Mouse (Mus musculus) urinary bladder, postnatal 4 days (tissue): ENCODE measurements around the gene Relch.
"Not testable (repeated sequence)": the region's sequence is repeated elsewhere in the genome, so short reads cannot be mapped to it uniquely, and the experiment has no call there.

ENCODE experiments used
- DNase-seq, 2 experiments: peaks; one replicate each; pipeline ENCODE4 v3.0.0; 2021 to 2022; ENCODE audit warnings: low spot score in 2 of 2

Relch gene

DNA sequence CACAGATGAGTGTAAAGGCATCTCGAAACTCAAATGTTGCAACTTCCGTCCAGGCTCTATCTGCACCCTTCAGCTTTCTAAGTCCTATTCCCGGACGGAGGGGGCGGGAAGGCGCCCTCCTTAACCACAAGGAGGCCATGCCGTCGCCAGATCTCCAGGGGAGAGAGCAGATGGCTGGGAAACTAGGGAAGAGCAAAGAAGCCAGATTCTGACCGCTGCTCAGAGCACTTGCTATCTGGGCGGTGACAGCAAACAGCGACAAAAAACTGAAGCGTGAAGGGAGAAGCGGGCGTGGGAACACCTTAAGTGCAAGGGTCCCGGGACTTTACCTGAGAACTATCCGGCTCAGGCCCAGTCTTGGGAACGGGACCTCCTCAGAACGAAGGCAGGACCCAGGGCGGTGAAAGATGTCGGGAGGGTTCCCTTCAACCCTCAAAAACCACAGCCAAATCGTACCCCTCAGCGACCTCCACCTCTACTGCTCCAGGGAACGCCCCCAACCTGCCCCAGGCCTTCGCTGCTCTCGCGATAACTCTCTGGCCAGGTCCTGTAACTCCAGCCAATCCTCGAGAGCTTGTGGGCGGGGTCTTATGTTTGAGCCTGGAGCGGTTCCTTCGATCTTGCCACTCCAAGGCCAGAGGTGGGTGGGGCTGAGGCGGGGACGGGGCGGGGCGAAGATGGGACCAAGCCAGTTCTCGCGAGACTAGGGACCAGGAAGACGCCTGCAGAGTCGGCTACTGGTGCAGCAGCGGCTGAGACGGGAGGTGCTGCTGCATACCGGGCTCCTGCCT, at the start of gene Relch, which contains the start of gene Pign:
Relch (plus strand) TSS at position 691 of the 791 bp plus-strand sequence.
Pign (minus strand) TSS at position 507 of the 791 bp plus-strand sequence.
- DNase-seq = peak; percentile 96 to 98

DNA sequence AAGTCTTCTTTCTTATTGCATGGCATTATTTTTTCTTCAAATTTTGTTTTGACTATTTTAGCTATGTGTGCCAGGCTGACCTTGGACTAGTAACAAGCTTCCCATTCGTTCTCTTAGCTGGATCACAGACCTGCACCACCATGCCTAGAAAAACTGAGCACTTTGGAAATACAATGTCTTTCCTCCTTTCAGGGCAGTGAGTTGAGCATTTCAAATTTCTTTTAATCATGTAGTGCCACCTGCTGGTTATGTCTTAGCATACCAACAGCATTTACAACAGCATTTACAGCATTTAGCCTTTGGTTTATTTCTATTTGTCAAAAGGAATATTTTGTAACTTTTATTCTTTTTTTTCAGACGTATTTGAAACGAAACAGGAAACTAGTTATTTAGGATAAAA, 33.2 kb upstream of the Relch start:
- DNase-seq = no peak

DNA sequence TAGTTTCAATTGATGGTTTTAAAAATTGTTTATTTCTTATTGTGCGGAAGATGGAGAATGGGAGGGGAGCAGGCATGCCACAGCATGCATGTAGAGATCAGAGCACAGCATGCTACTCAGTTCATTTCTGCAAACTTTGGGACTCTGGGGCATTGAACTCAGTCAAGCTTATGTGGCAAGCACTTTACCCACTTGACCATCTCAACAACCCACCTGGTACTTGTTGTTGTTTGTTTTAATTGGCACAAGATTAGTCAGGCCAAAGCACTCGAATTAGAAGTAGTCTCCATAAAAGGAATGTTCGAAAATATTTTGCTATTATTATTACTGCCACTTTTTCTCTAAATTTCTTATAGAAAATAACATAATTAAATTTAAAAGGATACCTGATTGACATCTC, 19.6 kb upstream of the Relch start:
- DNase-seq = no peak

DNA sequence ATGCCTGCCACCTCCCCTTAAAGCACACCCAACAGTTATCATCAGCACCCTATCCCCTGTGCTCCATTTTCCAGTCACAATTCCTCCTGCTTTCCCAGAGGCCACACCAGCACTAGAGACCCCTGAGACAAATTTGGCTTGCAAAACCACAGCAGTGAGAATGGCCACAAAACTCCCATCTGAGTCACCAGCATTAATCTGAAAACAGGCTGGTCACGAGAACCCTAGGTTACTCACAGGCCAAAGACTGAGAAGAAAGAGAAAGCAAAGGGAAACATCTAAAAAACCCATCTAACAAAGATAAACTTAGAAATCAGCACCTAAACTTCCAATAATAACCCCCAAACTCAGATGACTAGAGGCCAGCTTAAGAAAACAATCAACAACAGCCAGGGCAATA, 13.0 kb upstream of the Relch start:
- DNase-seq = no peak

DNA sequence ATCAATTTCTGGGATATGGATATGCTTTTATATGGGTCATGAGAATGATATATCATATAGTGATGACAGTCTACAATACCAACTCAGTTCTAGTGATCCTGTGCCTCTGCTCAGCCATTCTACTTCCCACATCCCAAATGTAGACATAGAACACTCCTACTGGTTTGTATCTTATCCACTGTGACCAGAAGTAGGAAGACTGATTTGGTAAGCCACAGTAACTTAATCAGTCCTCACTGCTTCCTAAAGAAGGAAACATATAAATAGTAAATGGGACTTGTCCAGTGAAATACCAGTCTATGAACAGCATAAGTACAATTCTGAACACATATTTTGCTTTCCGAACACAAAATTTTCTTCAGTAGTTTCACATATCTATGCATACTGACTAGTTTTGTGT, 9.7 kb upstream of the Relch start:
- DNase-seq = no peak

DNA sequence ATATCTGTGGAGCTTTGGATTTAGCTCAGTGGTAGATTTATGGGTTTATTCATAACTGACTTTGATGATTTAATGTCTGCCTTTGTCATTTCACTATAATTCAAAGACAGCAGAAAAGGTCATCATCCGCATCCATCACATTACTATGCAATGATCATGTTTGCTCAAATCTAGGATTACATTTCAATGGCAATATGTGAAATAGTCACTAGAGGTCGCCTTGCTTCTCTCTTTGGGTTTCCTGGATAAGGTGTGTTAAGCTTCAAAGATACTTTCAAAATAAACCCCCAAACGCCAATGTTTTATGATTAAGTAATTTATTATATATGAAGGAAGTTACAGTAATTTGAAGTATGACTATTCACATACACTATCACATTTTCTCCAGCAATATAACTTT, 3.6 kb upstream of the Relch start:
- no peak for DNase-seq

DNA sequence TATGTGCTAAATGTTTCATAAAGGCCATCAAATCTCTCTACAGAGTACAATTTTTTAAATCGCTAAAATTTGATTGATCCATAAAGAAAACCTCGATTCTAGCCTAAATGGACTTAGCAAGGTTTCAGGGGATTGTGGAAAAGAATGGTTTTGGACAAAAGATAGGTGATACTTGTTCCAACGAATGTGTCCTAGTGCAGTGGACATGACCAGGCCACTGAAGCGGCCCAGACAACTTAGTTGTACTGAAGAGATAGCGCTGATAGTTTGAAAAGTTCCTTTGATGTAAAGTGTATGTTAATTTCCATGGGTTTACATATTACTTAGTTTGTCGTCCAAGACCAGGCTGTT, 866 bp upstream of the Relch start:
- no peak for DNase-seq

DNA sequence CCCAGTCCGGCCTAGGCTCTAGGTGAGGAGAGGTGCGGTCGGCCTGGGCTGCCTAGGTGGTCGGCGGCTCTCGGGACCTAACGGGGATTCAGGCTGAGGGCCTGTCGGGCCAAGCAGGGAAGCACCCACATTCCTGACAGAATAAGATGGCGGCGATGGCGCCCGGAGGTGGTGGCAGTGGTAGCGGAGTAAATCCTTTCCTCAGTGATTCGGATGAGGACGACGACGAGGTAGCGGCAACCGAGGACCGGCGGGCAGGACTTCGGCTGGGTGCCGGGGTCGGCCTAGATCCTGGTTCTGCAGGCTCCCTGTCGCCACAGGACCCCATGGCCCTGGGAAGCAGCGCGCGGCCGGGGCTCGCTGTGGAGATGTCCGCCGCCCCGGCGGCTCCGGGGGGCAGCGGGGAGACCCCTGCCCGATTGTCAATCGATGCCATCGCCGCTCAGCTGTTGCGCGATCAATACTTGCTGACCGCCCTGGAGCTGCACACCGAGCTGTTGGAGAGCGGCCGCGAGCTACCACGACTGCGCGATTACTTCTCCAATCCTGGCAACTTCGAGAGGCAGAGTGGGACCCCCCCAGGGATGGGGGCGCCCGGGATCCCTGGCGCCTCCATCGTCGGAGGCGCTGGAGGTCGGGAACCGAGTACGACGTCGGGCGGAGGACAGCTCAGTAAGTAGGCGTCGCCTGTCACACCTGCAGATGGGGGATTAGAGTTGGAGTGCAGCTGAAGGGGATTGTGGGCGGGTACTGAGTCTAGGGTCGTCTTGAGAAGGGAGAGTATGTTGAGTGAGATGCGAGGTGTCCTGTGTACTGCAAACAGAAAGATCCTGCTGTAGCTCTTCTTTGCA, 526 bp downstream of the Relch start:
- DNase-seq = no peak

DNA sequence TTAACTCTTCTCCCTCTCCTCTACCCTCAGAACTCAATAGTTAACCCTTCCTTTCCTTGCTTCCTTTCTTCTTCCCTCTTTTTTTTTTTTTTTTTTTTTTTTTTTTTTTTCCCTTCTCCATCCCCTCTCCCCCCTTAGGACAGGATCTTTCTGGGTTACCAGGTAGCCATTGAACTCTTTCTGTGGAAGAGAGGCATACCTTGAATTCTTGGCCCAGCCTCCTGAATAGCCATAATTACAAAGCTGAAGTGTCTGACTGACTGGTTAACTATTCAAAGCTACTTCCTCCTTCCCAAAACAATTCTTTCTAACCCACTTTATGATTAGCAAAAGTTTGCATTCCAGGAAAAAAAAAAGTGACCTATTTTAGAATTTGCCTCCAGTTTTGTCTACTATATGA, 6.0 kb downstream of the Relch start:
- no peak for DNase-seq

DNA sequence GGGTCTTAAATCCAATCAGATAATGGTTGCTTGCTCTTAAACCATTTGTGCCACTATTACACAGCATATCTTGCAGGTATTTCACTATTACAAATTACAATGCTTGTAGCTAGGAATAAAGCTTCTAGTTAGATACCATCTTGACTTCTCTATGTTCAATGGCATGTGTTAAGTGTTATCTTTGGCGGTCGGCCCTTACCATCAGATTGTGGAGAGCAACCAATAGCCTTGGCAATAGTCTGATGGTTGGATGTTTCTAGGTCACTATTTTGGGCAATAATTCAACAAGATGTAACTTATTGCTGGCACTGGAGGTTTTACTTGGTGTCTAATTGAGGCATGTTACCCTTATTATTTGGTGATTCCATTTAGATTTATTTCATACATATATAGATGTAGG, 11.1 kb downstream of the Relch start:
- no peak for DNase-seq

DNA sequence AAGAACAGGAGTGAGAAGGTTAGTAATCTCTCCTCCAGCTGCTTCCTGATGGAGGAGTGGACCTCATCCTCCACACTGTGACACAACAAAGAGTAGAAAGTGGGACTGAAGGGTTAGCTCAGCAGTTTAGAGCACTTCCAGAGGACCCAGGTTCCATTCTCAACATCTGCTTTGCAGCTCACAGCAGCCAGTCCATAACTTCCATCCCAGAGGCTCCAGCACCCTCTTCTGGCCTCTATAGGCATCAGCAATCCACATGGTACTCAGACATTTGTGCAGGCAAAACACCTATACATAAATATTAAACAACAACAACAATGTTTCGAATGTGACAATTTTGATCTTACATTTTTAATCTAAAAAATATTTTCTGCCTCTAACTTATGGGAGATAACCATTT, 16.9 kb downstream of the Relch start:
- no peak for DNase-seq

DNA sequence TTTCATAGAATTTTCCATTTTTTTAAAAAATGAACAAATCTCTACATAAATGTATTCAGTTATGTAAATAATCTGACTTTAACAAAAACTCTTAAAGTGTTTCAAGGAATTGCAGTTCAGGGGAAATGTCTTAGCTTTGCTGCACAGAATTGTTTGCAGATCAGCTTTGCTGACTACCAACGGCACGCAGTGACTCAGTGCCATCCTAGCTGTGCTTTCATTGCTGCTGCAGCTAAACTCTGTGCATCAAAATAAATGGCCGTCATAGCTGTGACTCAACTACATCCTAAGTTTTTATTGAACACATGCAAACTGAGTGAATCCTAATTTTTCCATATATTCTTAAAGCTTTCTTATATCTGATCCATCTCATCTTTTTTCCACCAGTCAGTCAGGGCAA, 21.8 kb downstream of the Relch start:
- DNase-seq = no peak

DNA sequence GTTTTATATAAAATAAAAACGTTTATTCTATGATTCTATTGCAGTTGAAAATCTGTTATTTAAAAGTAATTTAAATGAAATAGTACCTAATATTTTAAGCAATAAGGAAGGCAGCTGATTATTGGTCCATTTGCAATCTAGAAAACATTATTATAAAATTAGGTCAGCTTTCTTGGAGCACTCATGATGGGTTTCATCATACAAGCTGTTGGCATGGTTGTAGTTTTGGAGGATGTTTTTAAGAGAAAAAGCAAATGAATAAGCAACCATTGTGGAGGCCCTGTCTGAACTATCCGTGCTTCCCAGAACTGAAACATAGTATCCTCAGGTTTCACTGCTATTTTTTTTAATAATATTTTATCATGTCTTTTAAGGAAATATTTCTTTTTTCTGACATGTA, 31.9 kb downstream of the Relch start:
- DNase-seq = no peak

DNA sequence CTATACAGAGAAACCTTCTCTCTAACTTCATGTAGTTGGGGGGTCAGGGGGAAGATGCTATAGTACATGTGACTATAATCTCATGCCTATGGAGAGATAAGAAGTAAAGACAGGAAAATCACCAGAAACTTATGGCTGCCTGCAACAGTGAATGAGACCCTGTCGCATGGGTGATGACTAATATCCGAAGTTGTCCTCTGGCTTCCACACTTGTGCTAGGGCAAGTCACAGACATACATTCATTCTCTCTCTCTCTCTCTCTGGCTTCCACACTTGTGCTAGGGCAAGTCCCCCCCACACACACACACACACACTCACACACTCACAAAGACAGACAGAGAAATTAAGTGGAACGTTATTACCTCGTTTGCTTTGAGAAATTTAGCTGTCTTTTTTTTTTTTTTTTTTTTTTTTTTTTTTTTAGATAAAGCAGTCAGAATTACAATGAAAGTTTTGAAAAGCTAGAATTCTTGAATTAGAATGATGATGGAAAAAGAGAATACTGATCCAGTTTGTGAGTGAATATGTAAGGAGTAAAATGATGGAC, 37.4 kb downstream of the Relch start:
- no peak for DNase-seq

DNA sequence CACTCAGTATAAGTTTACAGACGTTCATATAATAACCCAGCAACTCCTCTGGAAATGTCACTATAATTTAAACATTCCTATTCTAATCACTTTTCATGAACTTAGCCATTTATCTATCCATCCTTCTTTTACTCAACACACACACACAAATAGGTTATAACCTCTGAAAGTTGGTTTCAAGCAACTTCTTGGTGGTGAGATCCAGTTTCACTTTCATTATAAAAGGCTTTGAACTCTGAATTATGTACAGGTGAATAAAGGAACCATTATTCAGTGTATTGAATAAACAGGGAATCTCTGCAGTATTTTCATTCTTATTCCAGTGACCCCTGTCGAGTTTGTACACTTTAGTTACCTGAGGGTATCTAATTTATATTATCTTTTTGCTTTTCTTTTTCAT, 45.8 kb downstream of the Relch start:
- no peak for DNase-seq

DNA sequence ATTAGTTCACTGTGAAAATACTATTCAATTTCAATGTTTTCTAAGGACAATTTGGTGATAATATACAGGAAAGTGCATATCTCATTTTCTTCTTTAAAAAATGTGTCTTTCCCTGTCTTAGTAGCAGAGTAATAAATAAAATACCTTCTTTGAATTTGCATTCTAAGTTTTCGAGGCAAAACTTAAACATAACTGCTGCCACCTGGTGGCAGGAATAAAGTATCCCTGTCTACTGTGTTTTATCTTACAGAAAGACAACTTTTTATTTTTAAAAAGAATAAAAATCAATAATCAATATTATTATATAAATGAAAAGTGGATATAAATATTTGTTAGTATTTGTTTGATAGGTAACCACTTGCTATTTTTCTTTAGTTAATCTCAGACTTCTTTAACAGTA, 47.6 kb downstream of the Relch start:
- DNase-seq = no peak

DNA sequence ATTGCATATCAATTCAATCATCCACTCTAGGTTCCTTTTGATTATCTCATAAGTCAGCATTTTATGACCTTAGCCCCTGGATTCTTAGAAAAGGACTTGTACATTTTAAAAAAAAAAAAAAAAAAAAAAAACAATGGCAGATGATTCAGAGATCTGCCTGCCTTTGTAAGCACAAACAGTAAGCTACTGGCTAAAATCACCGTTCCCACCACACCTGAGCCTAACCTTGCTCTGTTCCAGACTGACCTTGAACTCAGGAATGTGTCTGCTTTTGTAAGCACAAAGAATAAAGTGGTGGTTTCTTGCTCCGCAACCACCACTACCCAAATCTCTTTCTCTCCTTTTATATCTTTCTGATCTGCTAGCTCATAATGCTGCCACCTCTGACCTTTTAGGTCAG, 49.2 kb downstream of the Relch start:
- DNase-seq = no peak

DNA sequence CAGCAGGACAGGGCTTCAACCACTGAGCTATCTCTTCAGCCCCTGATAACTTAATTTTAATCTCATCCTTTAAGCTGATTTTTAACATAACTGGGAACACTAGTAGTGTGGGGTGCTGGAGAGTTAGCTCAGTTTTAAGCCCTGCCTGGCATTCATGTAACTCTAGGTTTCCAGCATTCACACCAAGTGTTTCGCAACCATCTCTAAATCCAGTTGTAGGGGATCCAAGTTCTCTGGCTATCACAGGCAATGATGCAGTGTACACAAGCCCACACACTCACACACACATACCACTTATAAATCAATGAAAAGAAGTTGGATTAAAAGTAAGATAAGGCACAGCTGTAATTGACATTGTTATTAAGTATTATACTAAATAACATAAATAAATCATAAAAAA, 54.7 kb downstream of the Relch start:
- DNase-seq = no peak

DNA sequence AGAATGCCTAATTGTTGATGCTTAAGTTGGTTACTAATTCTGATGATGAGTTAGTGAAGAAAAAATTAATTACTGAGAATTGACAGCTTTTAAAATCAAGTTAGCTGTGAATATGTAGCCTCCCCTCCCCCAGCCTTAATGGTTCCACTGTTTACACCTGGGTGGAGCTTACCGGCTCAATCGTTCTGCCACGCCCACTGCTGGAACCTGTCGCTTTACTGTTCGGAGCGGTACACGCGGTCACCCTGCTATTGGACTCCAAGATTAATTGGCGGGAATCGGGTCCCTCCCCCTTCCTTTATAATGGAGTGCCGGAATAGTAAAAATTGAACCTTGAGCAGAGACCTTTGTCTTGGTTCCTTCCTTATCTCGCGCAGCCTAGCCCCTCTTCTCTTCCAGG, 65.6 kb downstream of the Relch start:
- not testable (repeated sequence) for DNase-seq

DNA sequence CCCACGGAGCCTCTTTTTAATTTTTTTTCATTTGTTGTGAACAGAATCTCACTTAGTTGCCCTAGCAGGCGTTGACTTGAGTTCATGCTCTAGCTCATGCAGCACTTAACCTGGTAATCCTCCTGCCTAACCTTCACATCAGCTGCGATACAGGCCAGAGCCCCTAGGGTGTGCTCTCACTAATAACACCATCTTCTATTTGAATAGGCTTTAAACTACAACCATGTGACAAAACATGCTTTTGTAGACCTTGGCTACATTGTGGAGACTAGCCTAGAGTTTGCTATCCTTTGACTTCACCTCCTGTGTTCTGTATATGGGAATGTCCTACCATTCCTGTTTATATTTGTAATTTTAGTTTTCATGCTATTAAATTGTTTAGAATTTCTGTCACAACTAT, 71.7 kb downstream of the Relch start:
- no peak for DNase-seq

DNA sequence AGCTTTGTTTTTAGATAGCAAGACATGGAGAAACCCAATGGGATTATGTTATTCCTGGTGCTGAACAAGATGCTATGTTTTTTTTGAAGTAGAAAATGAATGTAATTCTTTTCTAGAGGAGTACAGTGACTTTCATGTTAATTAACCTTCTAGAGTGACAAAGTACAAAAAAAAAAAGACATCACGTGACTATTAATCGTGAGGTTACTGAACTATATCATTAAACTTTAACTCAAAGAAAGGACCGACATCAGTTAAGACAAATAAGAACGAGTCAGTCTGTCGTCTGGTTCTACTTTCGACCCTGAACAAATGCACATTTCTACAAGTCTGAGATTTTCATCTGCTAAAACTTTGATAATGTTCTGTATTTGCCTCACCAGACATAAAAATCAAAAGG, 74.7 kb downstream of the Relch start:
- DNase-seq = no peak

DNA sequence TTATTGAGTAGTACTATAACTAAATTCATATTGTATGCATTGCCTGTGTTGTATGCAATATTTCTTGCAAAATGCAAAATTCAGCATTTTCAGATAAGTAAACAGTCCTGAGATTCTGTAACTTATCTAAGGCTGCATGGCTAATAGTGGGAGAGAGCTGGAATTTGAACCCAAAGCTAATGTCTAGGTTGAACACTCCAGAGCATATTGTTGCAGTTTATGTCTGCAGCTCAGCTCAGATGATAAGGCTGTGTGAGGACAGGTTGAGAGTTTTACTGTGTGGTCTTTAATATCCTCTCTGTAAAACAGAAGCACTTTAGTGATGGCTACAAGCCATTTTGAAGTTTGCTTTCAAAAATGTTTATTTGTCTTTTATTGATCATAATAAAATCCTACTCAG, 75.8 kb downstream of the Relch start:
- DNase-seq = no peak

DNA sequence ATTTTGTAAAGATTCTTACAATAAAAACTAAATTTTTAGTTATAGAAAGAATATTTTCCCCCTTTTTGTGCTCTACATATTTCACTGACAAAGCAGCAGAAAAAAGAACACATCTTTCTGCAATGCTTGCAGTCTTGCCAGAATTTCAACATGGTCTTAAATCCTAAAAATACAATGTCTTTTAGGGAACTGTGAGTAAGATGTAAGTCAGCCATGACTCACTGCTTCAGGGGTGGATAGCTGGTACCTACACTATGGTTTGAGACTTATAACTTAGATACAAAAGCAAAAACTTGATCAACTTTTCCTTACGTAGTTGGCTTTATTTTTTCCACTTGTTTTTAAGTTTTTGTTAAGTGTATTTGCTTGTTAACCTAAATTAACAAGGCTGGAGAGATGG, 78.8 kb downstream of the Relch start:
- DNase-seq = no peak
